Mouse (Mus musculus): ENCODE results near the gene Ubtd1.
"Not testable (repeated sequence)": the region's sequence is repeated elsewhere in the genome, so short reads cannot be mapped to it uniquely, and the experiment has no call there.

Gene Ubtd1

DNA sequence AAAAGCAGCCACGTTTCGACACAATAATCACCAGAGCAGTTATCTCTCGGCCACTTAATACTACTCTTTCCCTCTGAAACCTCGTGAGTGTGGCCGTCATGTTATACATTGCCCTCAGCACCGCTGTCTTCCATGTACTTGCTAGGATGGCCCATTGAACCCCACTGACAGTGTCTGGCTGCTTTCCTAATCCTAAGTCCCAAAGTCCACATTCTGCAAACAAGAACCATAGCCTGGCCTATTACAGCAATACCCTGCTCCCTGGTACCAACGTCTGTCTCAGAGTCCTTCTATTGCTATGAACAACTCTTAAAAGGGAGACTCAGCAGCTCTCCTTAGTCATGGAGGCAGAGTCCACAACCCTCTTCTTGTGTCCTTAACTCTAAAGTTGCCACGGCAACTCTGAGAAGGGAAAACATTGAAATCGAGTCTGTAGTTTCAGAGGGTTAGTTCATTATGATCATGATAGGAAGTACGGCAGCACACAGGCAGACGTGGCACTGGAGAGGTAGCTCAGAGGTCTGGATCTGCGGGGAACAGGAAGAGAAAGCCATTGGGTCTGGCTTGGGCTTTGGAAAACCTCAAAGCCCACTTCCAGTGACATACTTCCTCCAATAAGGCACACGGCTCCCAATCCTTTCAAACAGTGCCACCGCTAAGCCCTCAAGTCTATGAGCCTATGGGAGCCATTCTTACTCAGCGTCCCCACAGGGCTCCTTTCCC, 90.5 kb downstream of the Ubtd1 start:
- H3K36me3 ChIP-seq (ENCODE audit: insufficient read depth, low read length) = peaks cover 18% of the 10 kb centered on the region
- TF ChIP-seq NANOG (IDR thresholded peaks at IDR 0.05; ENCODE audit: borderline replicate concordance, low read length) (no peak), CTCF (conservative IDR thresholded peaks at IDR 0.05; ENCODE audit: low read length) (no peak), POU5F1 (IDR thresholded peaks at IDR 0.05; ENCODE audit: borderline replicate concordance, low read length) (no peak)
- no peaks in the 10 kb centered on the region for H3K9me3 ChIP-seq (ENCODE audit: low read length)
- H3K4me1 ChIP-seq (replicated peaks; ENCODE audit: low read depth, low read length) = peaks cover 44% of the 10 kb centered on the region
- H3K4me3 ChIP-seq (replicated peaks; ENCODE audit: low read length) = no peak overlapping the region
- H3K27me3 ChIP-seq (ENCODE audit: insufficient read depth, low read length) = no peaks in the 10 kb centered on the region

DNA sequence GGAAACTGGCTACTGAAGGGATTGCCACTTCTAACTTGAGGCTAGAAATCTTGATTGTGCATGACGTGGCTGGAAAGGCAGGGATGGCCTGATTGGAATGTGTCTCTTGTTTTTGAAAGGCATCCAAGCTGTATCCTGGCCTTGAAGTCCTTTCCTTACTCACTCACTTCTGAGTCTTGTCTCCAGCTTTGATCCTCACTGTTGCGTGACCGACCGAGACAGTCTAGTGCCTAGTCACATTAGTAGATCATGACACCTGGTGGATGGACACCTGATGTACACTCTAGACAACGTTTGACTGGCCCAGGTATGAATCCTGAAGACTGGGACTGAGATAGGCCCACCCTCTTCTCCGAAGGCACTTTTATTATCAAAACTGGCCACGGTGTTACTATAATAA, 91.2 kb downstream of the Ubtd1 start:
- TF ChIP-seq NANOG (IDR thresholded peaks at IDR 0.05; ENCODE audit: borderline replicate concordance, low read length) = no peak
- TF ChIP-seq POU5F1 (IDR thresholded peaks at IDR 0.05; ENCODE audit: borderline replicate concordance, low read length) = no peak
- TF ChIP-seq CTCF (conservative IDR thresholded peaks at IDR 0.05; ENCODE audit: low read length) = no peak
- Histone ChIP-seq H3K36me3 (ENCODE audit: insufficient read depth, low read length) (peaks cover 18% of the 10 kb centered on the region), H3K4me1 (replicated peaks; ENCODE audit: low read depth, low read length) (peaks cover 44% of the 10 kb centered on the region), H3K4me3 (replicated peaks; ENCODE audit: low read length) (no peak overlapping the region), H3K9me3 (ENCODE audit: low read length) (no peaks in the 10 kb centered on the region), H3K27me3 (ENCODE audit: insufficient read depth, low read length) (no peaks in the 10 kb centered on the region)

DNA sequence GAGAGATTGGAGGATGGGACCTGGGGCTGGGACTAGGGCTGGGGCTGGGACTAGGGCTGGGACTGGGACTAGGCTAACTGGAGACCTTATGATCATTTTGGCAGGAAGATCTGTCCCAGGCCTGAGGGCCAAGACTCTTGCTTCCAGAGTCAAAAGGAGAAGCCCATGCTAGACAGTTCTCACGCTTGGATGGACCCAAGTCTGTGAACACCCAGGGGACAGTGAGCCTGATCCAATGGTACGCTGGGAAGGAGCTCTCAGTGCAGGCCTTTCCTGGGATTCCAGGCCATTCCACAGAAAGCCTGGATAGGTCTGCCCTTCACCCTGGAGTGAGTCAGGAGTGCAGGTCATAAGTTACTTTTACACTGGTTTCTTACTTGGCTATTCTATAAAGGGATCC, 93.5 kb downstream of the Ubtd1 start:
- TF ChIP-seq POU5F1 (IDR thresholded peaks at IDR 0.05; ENCODE audit: borderline replicate concordance, low read length) = no peak
- no peak for TF ChIP-seq CTCF (conservative IDR thresholded peaks at IDR 0.05; ENCODE audit: low read length)
- TF ChIP-seq NANOG (IDR thresholded peaks at IDR 0.05; ENCODE audit: borderline replicate concordance, low read length) = no peak
- no peaks in the 10 kb centered on the region for H3K27me3 ChIP-seq (ENCODE audit: insufficient read depth, low read length)
- H3K4me1 ChIP-seq (replicated peaks; ENCODE audit: low read depth, low read length) = peaks cover 40% of the 10 kb centered on the region
- no peaks in the 10 kb centered on the region for H3K9me3 ChIP-seq (ENCODE audit: low read length)
- peaks cover 18% of the 10 kb centered on the region for H3K36me3 ChIP-seq (ENCODE audit: insufficient read depth, low read length)
- no peak overlapping the region for H3K4me3 ChIP-seq (replicated peaks; ENCODE audit: low read length)

DNA sequence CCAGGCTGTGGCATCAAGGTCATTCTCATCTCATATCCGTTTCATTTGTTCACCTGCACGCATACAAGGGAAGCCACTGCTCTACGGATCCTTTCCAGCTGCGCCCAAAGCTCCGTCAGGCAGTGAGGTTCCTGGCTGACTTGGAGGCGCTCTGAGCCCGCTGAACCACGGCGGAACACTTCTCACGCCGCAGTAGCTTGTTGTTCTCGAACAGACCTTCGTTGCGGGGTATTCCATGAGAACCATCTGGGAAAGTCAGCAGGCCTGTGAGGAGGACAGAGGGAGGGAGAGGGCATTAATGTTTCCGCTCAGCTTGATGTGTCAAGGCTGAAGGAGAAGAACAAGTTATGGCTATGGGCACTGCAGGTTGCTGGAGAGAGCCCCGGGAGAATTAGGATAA, 94.4 kb downstream of the Ubtd1 start:
- TF ChIP-seq POU5F1 (IDR thresholded peaks at IDR 0.05; ENCODE audit: borderline replicate concordance, low read length) (no peak), NANOG (IDR thresholded peaks at IDR 0.05; ENCODE audit: borderline replicate concordance, low read length) (no peak), CTCF (conservative IDR thresholded peaks at IDR 0.05; ENCODE audit: low read length) (no peak)
- Histone ChIP-seq H3K36me3 (ENCODE audit: insufficient read depth, low read length) (peaks cover 18% of the 10 kb centered on the region), H3K4me3 (replicated peaks; ENCODE audit: low read length) (peak overlapping the region; percentile 44), H3K9me3 (ENCODE audit: low read length) (no peaks in the 10 kb centered on the region), H3K27me3 (ENCODE audit: insufficient read depth, low read length) (no peaks in the 10 kb centered on the region), H3K4me1 (replicated peaks; ENCODE audit: low read depth, low read length) (peaks cover 30% of the 10 kb centered on the region)

DNA sequence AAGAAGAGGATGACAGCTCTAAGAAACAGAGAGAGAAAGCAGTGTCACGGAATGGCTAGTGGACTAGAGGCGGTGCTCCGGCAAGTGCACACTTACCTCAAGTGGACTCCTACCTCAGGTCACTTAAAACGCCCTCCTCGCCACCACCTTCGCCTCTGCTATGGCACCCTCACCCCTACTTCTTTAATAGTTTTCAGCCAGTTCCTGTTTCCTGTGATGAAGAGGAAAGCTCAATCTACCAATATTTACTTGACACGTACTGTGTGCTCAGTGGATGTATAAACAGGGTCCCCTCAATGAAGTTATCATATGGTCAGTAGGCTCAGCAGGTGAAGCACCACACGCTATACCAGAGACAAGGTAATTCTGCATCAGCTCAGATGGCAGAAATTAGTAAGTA, 97.0 kb downstream of the Ubtd1 start:
- no peak overlapping the region for H3K4me3 ChIP-seq (replicated peaks; ENCODE audit: low read length)
- TF ChIP-seq NANOG (IDR thresholded peaks at IDR 0.05; ENCODE audit: borderline replicate concordance, low read length) = no peak
- TF ChIP-seq CTCF (conservative IDR thresholded peaks at IDR 0.05; ENCODE audit: low read length) = no peak
- TF ChIP-seq POU5F1 (IDR thresholded peaks at IDR 0.05; ENCODE audit: borderline replicate concordance, low read length) = no peak
- H3K36me3 ChIP-seq (ENCODE audit: insufficient read depth, low read length) = peaks cover 18% of the 10 kb centered on the region
- no peaks in the 10 kb centered on the region for H3K9me3 ChIP-seq (ENCODE audit: low read length)
- H3K4me1 ChIP-seq (replicated peaks; ENCODE audit: low read depth, low read length) = peaks cover 26% of the 10 kb centered on the region
- H3K27me3 ChIP-seq (ENCODE audit: insufficient read depth, low read length) = no peaks in the 10 kb centered on the region

DNA sequence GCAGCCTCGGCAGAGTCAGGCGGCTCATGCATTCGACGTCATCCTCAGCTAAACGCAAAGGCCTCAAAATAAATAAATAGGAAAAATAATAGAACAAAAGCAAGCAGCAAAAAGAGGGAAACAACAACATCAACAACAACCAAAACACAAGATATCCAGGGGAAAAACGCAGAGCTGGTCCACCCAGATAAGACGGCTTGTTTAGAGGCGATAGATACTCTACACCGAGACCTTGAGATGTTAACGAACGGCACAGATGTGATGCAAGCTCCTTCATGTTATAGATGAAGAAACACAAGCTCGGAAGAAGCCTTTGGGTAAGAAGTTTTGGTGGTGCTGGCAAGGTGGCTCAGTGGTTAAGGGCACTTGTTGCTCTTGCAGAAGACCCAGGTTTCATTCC, 97.4 kb downstream of the Ubtd1 start:
- Histone ChIP-seq H3K36me3 (ENCODE audit: insufficient read depth, low read length) (peaks cover 18% of the 10 kb centered on the region), H3K4me3 (replicated peaks; ENCODE audit: low read length) (no peak overlapping the region), H3K9me3 (ENCODE audit: low read length) (no peaks in the 10 kb centered on the region), H3K4me1 (replicated peaks; ENCODE audit: low read depth, low read length) (peaks cover 26% of the 10 kb centered on the region), H3K27me3 (ENCODE audit: insufficient read depth, low read length) (no peaks in the 10 kb centered on the region)
- TF ChIP-seq CTCF (conservative IDR thresholded peaks at IDR 0.05; ENCODE audit: low read length) = no peak
- no peak for TF ChIP-seq POU5F1 (IDR thresholded peaks at IDR 0.05; ENCODE audit: borderline replicate concordance, low read length)
- TF ChIP-seq NANOG (IDR thresholded peaks at IDR 0.05; ENCODE audit: borderline replicate concordance, low read length) = no peak

DNA sequence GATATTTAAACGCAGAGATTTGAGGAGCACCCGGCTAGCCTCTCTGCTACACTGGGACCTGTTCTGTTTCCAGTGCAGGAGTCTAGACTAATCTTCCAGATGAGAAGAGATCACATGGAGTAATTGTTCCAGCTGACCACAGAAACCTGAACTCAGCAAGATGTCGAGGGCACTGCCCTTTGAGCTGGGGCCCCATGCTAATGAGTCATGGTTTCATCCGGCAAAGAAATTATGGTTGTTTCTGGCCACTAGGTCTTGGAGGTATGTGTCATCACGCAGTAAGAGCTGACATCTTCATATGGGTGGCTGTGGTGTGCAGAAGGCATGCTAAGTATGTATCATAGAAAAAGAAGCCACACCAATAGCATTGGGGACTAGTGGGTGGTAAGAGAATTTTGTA, 98.4 kb downstream of the Ubtd1 start:
- no peak overlapping the region for H3K4me3 ChIP-seq (replicated peaks; ENCODE audit: low read length)
- no peaks in the 10 kb centered on the region for H3K9me3 ChIP-seq (ENCODE audit: low read length)
- peaks cover 14% of the 10 kb centered on the region for H3K36me3 ChIP-seq (ENCODE audit: insufficient read depth, low read length)
- peaks cover 26% of the 10 kb centered on the region for H3K4me1 ChIP-seq (replicated peaks; ENCODE audit: low read depth, low read length)
- no peaks in the 10 kb centered on the region for H3K27me3 ChIP-seq (ENCODE audit: insufficient read depth, low read length)
- TF ChIP-seq CTCF (conservative IDR thresholded peaks at IDR 0.05; ENCODE audit: low read length) = no peak
- no peak for TF ChIP-seq POU5F1 (IDR thresholded peaks at IDR 0.05; ENCODE audit: borderline replicate concordance, low read length)
- TF ChIP-seq NANOG (IDR thresholded peaks at IDR 0.05; ENCODE audit: borderline replicate concordance, low read length) = no peak

DNA sequence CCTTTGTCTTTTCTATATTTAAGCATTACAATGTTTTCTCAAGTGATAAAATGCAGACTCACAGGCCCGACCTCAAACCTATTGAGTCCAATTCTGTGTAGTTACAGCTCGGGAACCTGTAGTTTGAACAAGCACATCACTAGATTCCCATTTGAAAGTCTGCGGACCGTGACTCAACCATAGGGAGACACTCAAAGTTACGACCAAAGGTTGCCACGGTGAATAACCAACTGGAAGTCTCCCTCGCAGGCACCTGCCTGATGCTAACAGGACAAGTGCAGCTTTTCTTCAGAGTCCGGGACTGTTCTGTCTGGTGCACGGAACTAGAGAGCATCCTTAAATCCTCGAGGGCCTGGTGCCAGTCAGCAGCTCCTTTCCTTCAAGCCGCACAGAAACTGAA, 98.9 kb downstream of the Ubtd1 start:
- Histone ChIP-seq H3K4me3 (replicated peaks; ENCODE audit: low read length) (no peak overlapping the region), H3K27me3 (ENCODE audit: insufficient read depth, low read length) (no peaks in the 10 kb centered on the region), H3K4me1 (replicated peaks; ENCODE audit: low read depth, low read length) (peaks cover 25% of the 10 kb centered on the region), H3K9me3 (ENCODE audit: low read length) (no peaks in the 10 kb centered on the region), H3K36me3 (ENCODE audit: insufficient read depth, low read length) (peaks cover 9% of the 10 kb centered on the region)
- TF ChIP-seq POU5F1 (IDR thresholded peaks at IDR 0.05; ENCODE audit: borderline replicate concordance, low read length) = no peak

DNA sequence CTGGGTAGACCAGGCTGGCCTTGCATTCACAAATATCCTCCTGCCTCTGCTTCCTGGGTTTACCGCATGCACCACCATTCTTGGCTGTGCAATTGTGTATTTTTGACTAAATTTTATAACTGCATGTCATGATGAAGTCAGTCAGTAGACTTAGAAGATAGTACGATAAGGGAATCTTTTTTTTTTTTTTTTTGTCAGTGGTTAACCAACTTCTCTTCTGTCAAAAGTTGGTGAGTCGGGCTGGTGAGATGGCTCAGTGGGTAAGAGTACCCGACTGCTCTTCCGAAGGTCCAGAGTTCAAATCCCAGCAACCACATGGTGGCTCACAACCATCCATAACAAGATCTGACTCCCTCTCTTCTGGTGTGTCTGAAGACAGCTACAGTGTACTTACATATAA, 100.0 kb downstream of the Ubtd1 start:
- peaks cover 22% of the 10 kb centered on the region for H3K4me1 ChIP-seq (replicated peaks; ENCODE audit: low read depth, low read length)
- H3K4me3 ChIP-seq (replicated peaks; ENCODE audit: low read length); H3K9me3 ChIP-seq (ENCODE audit: low read length); H3K36me3 ChIP-seq (ENCODE audit: insufficient read depth, low read length); H3K27me3 ChIP-seq (ENCODE audit: insufficient read depth, low read length): not testable (repeated sequence)

Data from E14TG2a.4 (cell line).